Mouse (Mus musculus) frontal cortex, postnatal 36 days (tissue): ENCODE measurements at regions not wholly inside any gene's neighbourhood (a gene's known extent, or its start where the extent isn't known, plus 50 kb on each side); places are given as distances from the start of the nearest gene placed in this dataset.
A peak's percentile ranks its signal among the peaks of the same experiment; 100 is the strongest.

Source experiments
- DNase-seq, 2 experiments: peaks; one replicate each; pipeline ENCODE4 v3.0.0; 2022; ENCODE audit warnings: low spot score in 2 of 2

DNA sequence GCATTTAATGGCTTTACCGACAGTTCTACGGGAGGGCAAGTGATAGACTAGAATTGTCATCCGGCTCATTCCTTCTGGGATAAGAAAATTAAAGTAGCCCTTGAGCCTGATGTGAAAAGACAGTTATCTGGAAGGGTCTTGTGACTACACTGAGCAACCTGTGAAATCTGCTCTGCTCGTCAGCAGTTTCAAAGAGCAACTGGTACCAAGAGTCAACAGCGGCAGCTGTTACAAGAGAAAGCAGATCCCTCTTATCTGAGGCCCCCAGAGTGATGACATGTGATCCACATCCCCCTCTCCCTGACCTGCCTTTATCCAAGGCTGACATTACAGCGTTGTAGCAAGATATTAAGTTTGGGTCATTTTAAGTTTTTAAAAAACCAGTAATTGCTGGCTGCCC lies 52.6 kb upstream of the Unc13c start:
- DNase-seq = no peak

GRCm38 (mm10) chr9:74023922-74024321 lies 55.2 kb upstream of the Unc13c start:
- no peak for DNase-seq

DNA sequence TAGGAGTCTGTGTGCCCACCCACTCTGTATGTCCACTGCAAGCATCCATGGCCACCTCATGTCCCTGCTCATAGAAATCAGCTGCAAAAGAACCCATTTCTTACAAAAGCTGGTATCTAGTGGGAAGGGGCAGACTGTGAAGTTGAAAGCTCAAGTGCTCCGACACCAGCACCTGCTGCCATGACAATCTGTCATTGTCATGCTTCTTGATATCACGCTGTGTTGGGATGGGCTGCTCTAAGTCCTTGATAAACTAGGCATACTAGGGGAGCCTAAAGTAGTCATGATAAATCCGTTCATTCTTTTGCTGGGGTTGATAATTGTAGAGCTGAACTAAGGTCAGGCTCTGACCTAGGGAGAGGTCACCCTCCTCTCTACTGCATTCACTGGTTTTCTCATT lies 57.4 kb upstream of the Unc13c start:
- no peak for DNase-seq

DNA sequence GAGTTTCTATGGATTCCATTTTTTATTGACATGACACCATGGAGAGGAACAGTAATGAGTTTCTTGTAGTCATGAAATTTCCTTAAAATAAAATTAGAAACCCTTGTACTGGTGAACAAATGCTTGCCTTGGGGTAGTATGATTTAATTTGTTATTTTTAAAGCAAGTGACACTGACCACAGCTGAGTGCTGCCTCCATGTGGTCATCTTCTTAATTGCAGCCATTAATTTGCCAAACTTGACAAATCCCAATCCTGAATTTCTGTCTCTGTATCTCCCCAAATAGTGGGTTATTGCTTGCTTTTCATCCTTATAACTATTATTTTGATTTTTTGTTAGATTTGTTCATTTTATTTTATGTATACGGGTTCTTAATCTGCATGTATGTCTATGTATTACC lies 59.7 kb upstream of the Unc13c start:
- peak in 1 of 2 experiments; percentile 26 for DNase-seq

DNA sequence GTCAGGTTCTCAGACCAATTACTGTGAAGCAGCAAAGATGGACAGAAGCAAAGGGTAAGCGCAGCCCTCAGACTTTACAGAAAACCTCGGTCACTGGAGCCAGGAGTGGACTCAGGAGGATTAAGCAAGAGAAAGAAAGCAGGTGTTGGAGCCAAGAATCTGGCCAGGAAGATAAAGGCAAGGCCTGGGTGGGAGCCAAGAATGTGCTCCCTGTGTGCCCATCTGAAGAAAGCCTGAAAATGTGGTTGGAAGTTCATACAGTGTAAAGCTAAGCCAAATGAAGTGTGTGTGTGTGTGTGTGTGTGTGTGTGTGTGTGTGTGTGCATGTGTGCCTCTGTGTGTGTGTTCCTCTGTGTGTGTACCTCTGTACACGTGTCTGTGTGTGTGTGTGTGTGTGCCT lies 64.2 kb upstream of the Wdr72 start:
- no peak for DNase-seq

- no peak for DNase-seq
Measured at GRCm38 (mm10) chr9:74049776-74050175, 60.4 kb upstream of the Wdr72 start.

DNA sequence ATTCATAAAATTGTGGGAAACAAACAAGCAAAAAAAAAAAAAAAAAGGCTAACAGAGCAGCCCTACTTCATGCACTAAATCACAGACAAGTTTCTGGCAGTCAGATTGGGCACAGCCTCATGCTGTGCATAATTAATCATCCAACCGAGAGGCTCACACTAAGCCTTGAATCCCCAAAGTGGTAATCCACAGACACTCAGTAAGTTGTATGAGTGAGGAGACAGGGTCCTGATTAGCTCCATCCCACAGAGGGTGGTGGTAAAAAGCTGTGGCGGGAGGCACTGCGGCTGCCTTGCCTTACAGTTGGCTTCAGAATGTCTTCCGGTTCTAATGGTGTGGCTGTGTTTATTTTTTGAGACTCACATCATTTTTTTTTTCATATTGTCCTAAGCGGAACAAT lies 53.4 kb upstream of the Wdr72 start:
- no peak for DNase-seq

DNA sequence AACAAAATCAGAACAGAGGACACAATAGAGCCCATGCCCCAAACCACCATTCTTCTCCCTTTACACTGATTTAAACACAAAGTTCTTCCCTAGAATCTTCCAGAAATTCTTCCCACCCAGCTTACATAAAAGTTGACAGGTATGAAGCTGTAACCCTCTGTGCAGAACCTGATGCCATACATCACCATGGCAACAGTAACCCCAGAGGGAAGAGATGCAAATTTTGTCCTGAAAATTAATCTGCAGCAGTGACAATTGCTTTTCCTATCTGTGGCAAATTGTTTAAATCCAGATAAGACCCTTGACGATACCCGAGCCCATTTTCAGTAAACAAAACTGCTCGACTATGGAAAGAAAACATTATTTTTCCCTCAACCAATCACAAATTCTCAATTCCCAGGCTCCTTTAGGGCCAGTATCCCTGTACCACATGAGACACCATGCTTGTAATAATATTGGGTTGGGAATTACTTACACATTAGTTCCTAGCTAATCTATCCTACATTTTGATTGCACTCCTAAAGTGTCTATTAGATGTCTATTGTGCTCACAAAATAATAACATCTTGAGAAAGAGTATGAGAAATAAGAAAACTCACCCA lies 52.6 kb upstream of the Wdr72 start:
- no peak for DNase-seq

GRCm38 (mm10) chr9:74058269-74058871 lies 51.8 kb upstream of the Wdr72 start:
- DNase-seq = no peak
